Mouse (Mus musculus): ENCODE measurements around the gene Mif. TPM values are rescaled to one million over a fixed set of nuclear protein-coding genes. Genes with fewer than 3 reads are reported as not detected.

Mif gene
- polyA plus RNA-seq, 2 experiments = 1,598 to 1,684 TPM

- Histone ChIP-seq H3K27ac (replicated peaks; ENCODE audit: low read depth, low read length) (no peak overlapping the region), H3K4me2 (replicated peaks; ENCODE audit: low read depth, low read length, severe bottlenecking) (no peak overlapping the region), H3K9ac (ENCODE audit: low read depth, low read length, severe bottlenecking) (no peak overlapping the region), H3K4me1 (ENCODE audit: control insufficient read depth, insufficient read depth, low read length) (no peaks in the 10 kb centered on the region), H3K27me3 (ENCODE audit: control insufficient read depth, insufficient read depth, low read length) (no peaks in the 10 kb centered on the region), H3K9me3 (ENCODE audit: control insufficient read depth, low read length) (no peaks in the 10 kb centered on the region), H3K36me3 (ENCODE audit: control insufficient read depth, insufficient read depth, low read length) (no peaks in the 10 kb centered on the region), H3K4me3 (replicated peaks; ENCODE audit: low read length) (no peak overlapping the region)
- no peak for DNase-seq (ENCODE audit: low spot score)
- no peak for ATAC-seq (ENCODE audit: low FRiP score, low read depth)
- no peak for TF ChIP-seq POLR2A (IDR thresholded peaks at IDR 0.05; ENCODE audit: borderline replicate concordance, extremely low read depth, insufficient read depth, insufficient read length)
- 56% methylated on average over 10 of the region's 10 CpGs for WGBS
Observed at GRCm38 (mm10) chr10:75818641-75819040, 41.4 kb downstream of the Mif start.

Other genes starting within 250 kb of the Mif start
- 5.3 and 5.9 TPM in 2 replicates for gene Susd2, start 216.2 kb downstream of the Mif start, polyA plus RNA-seq (2012; rRNA removed)
- gene Susd2, start 216.2 kb downstream of the Mif start, polyA plus RNA-seq (2014; fragmentation: Nextera tagmentation; extraction: Ambion mirVana) = 5.2 and 6.3 TPM in 2 replicates
- 42.6 and 51.6 TPM in 2 replicates for gene Cabin1, start 95.9 kb downstream of the Mif start, polyA plus RNA-seq (2012; rRNA removed)
- gene Cabin1, start 95.9 kb downstream of the Mif start, polyA plus RNA-seq (2014; fragmentation: Nextera tagmentation; extraction: Ambion mirVana) = 32.3 and 33.4 TPM in 2 replicates
- 53.7 and 74.9 TPM in 2 replicates for gene Ddt, start 86.8 kb downstream of the Mif start, polyA plus RNA-seq (2012; rRNA removed)
- 70.3 and 78.2 TPM in 2 replicates for gene Ddt, start 86.8 kb downstream of the Mif start, polyA plus RNA-seq (2014; fragmentation: Nextera tagmentation; extraction: Ambion mirVana)
- gene Gm20441, start 79.3 kb downstream of the Mif start, polyA plus RNA-seq (2012; rRNA removed) = 0.38 and 0.49 TPM in 2 replicates
- gene Gm20441, start 79.3 kb downstream of the Mif start, polyA plus RNA-seq (2014; fragmentation: Nextera tagmentation; extraction: Ambion mirVana) = 1.0 TPM in 1 of 2 replicates, not detected in the other
- gene Gstt3, start 78.8 kb downstream of the Mif start, polyA plus RNA-seq (2012; rRNA removed) = 24.0 and 26.3 TPM in 2 replicates
- 34.5 and 38.5 TPM in 2 replicates for gene Gstt3, start 78.8 kb downstream of the Mif start, polyA plus RNA-seq (2014; fragmentation: Nextera tagmentation; extraction: Ambion mirVana)
- 27.0 and 30.0 TPM in 2 replicates for gene Gstt1, start 61.7 kb downstream of the Mif start, polyA plus RNA-seq (2012; rRNA removed)
- gene Gstt1, start 61.7 kb downstream of the Mif start, polyA plus RNA-seq (2014; fragmentation: Nextera tagmentation; extraction: Ambion mirVana) = 22.3 and 25.7 TPM in 2 replicates
- gene Gstt4, start 37.7 kb downstream of the Mif start, polyA plus RNA-seq (2012; rRNA removed) = 0.08 TPM in 1 of 2 replicates, not detected in the other
- gene Gstt4, start 37.7 kb downstream of the Mif start, polyA plus RNA-seq (2014; fragmentation: Nextera tagmentation; extraction: Ambion mirVana) = not detected in 2 replicates
- gene Gstt2, start 22.8 kb downstream of the Mif start, polyA plus RNA-seq (2012; rRNA removed) = 24.8 and 28.7 TPM in 2 replicates
- gene Gstt2, start 22.8 kb downstream of the Mif start, polyA plus RNA-seq (2014; fragmentation: Nextera tagmentation; extraction: Ambion mirVana) = 12.3 and 17.5 TPM in 2 replicates
- 6.7 and 9.0 TPM in 2 replicates for gene Derl3, start 33.2 kb upstream of the Mif start, polyA plus RNA-seq (2012; rRNA removed)
- 2.2 and 3.0 TPM in 2 replicates for gene Derl3, start 33.2 kb upstream of the Mif start, polyA plus RNA-seq (2014; fragmentation: Nextera tagmentation; extraction: Ambion mirVana)
- gene Smarcb1, start 61.4 kb upstream of the Mif start, polyA plus RNA-seq (2012; rRNA removed) = 116 and 120 TPM in 2 replicates
- 177 and 193 TPM in 2 replicates for gene Smarcb1, start 61.4 kb upstream of the Mif start, polyA plus RNA-seq (2014; fragmentation: Nextera tagmentation; extraction: Ambion mirVana)
- gene Chchd10, start 72.9 kb upstream of the Mif start, polyA plus RNA-seq (2012; rRNA removed) = 11.7 and 13.6 TPM in 2 replicates
- gene Chchd10, start 72.9 kb upstream of the Mif start, polyA plus RNA-seq (2014; fragmentation: Nextera tagmentation; extraction: Ambion mirVana) = 16.2 and 24.8 TPM in 2 replicates
- 240 and 307 TPM in 2 replicates for gene Mmp11, start 76.3 kb upstream of the Mif start, polyA plus RNA-seq (2012; rRNA removed)
- gene Mmp11, start 76.3 kb upstream of the Mif start, polyA plus RNA-seq (2014; fragmentation: Nextera tagmentation; extraction: Ambion mirVana) = 213 and 279 TPM in 2 replicates
- gene Gm867, start 80.4 kb upstream of the Mif start, polyA plus RNA-seq (2012; rRNA removed) = 0.16 TPM in 1 of 2 replicates, not detected in the other
- 0.33 TPM in 1 of 2 replicates, not detected in the other for gene Gm867, start 80.4 kb upstream of the Mif start, polyA plus RNA-seq (2014; fragmentation: Nextera tagmentation; extraction: Ambion mirVana)
- gene Vpreb3, start 82.8 kb upstream of the Mif start, polyA plus RNA-seq (2012; rRNA removed) = 0.15 and 0.22 TPM in 2 replicates
- 0.35 and 0.76 TPM in 2 replicates for gene Vpreb3, start 82.8 kb upstream of the Mif start, polyA plus RNA-seq (2014; fragmentation: Nextera tagmentation; extraction: Ambion mirVana)
- 0.04 and 0.09 TPM in 2 replicates for gene Gm5134, start 94.3 kb upstream of the Mif start, polyA plus RNA-seq (2012; rRNA removed)
- 0.10 TPM in 1 of 2 replicates, not detected in the other for gene Gm5134, start 94.3 kb upstream of the Mif start, polyA plus RNA-seq (2014; fragmentation: Nextera tagmentation; extraction: Ambion mirVana)
- 13.7 and 15.5 TPM in 2 replicates for gene Zfp280b, start 172.4 kb upstream of the Mif start, polyA plus RNA-seq (2012; rRNA removed)
- 19.6 and 20.6 TPM in 2 replicates for gene Zfp280b, start 172.4 kb upstream of the Mif start, polyA plus RNA-seq (2014; fragmentation: Nextera tagmentation; extraction: Ambion mirVana)

Data from limb, embryonic 14.5 days (tissue).